Mouse (Mus musculus) liver, postnatal 0 days (tissue): ENCODE measurements around the gene Pstpip1. TPM values are rescaled to one million over a fixed set of nuclear protein-coding genes. Genes with fewer than 3 reads are reported as not detected.

Experiments
- ATAC-seq: fragments of 200-750 bp; cut with Nextera tagmentation; 2 replicates; pipeline ENCODE4 v1.8.0; 2017; ENCODE audit warnings: mild to moderate bottlenecking, moderate library complexity
- DNase-seq: peaks from one replicate; pipeline ENCODE4 v3.0.0-alpha.2; 2016
- H3K27ac ChIP-seq: fragments of 300-500 bp; sonication (generic); 2 replicates; pipeline ENCODE4 v1.5.1; 2014; ENCODE audit warnings: antibody characterized with exemption, moderate library complexity, mild to moderate bottlenecking, low read depth
- H3K27me3 ChIP-seq: fragments of 300-500 bp; sonication (generic); 2 replicates; pipeline ENCODE4 v1.6.1; 2014; ENCODE audit warnings: low read length, control low read depth, mixed read lengths; ENCODE audit not compliant: insufficient read depth
- H3K36me3 ChIP-seq: fragments of 300-500 bp; sonication (generic); replicated peaks from 2 replicates; pipeline ENCODE4 v1.6.1; 2014; ENCODE audit warnings: mild to moderate bottlenecking, control low read depth, low read length, moderate library complexity, mixed read lengths; ENCODE audit not compliant: insufficient read depth
- H3K4me1 ChIP-seq: fragments of 300-500 bp; sonication (generic); 2 replicates; pipeline ENCODE4 v1.6.1; 2014; ENCODE audit warnings: antibody characterized with exemption, mild to moderate bottlenecking, control low read depth; ENCODE audit not compliant: insufficient read depth
- H3K4me2 ChIP-seq: fragments of 300-500 bp; sonication (generic); 2 replicates; pipeline ENCODE4 v1.6.1; 2014; ENCODE audit warnings: low read depth, mild to moderate bottlenecking, low read length, moderate library complexity, mixed read lengths
- H3K4me3 ChIP-seq: fragments of 300-500 bp; sonication (generic); 2 replicates; pipeline ENCODE4 v1.5.1; 2014; ENCODE audit warnings: low read depth, low read length
- H3K9ac ChIP-seq: fragments of 300-500 bp; sonication (generic); replicated peaks from 2 replicates; pipeline ENCODE4 v1.6.1; 2014; ENCODE audit warnings: mild to moderate bottlenecking, moderate library complexity
- H3K9me3 ChIP-seq: fragments of 300-500 bp; sonication (generic); 2 replicates; pipeline ENCODE4 v1.6.1; 2016; ENCODE audit warnings: mild to moderate bottlenecking, control low read depth, low read length, mixed read lengths
- CTCF ChIP-seq: sonication (generic); IDR thresholded peaks from 2 replicates; pipeline ENCODE4 v1.5.1; 2016; ENCODE audit warnings: antibody characterized with exemption, low read depth
- EP300 ChIP-seq: IDR thresholded peaks from 2 replicates; pipeline ENCODE4 v1.6.1; 2016; ENCODE audit warnings: antibody characterized with exemption, low read depth, mild to moderate bottlenecking
- WGBS: fragments of 180-500 bp; shearing (Covaris S2); extraction: QIAGEN DNeasy Blood & Tissue Kit; methylation state at CpG from one replicate; pipeline ENCODE4 v1.1.7; 2014; ENCODE audit not compliant: insufficient replicate concordance; 5-methylcytosine and 5-hydroxymethylcytosine counted together
- polyA plus RNA-seq: library from polyadenylated mRNA; unstranded; fragments of >200 nt; fragmentation: Nextera tagmentation; extraction: Ambion mirVana; gene quantifications from 2 replicates; pipeline ENCODE4 v1.2.1, GENCODE M21; 2015

The Pstpip1 gene
- polyA plus RNA-seq, 1 experiment from 2014 or later, result 5.5 TPM

DNA sequence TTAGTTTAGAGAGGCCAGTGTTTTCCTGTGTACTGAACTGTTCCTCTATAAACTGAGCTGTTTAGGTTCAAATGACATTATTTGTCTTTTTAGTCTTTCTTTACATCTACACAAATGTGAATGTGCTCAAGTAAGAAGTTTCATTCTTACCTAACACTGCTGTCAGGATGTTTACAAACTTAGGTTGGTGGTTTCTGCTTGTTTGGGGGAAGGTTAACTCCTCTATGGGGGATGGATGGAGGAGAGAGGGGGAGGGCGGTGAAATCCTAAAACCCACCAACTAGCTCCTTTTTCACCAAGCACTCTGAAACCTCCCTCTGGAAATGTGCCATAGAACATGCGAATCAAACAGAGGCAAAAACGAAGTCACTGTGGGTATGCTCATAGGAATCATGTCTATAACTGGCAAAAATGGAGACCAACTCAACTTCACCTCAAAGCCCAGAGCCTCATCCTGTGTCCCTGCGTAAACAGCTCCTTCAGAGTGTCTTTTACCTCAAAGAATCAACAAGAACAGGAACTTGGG, 62.8 kb downstream of the Pstpip1 start:
- no peak overlapping the region for H3K4me3 ChIP-seq
- H3K27me3 ChIP-seq, result no peaks in the 10 kb centered on the region
- no peak for ATAC-seq
- no peak for DNase-seq
- H3K9me3 ChIP-seq, result 0 out of 2 replicates have a peak, but pooled peaks cover 2% of the 10 kb centered on the region
- TF ChIP-seq EP300, result no peak
- TF ChIP-seq CTCF, result no peak
- H3K27ac ChIP-seq, result no peak overlapping the region
- no peak overlapping the region for H3K9ac ChIP-seq
- no peaks in the 10 kb centered on the region for H3K36me3 ChIP-seq
- WGBS, result 72% methylated on average over 4 of the region's 4 CpGs
- no peaks in the 10 kb centered on the region for H3K4me1 ChIP-seq
- no peak overlapping the region for H3K4me2 ChIP-seq

- no peak for TF ChIP-seq CTCF
- TF ChIP-seq EP300, result no peak
- Histone ChIP-seq H3K4me2 (no peak overlapping the region), H3K36me3 (no peaks in the 10 kb centered on the region), H3K27ac (no peak overlapping the region), H3K27me3 (no peaks in the 10 kb centered on the region), H3K4me3 (no peak overlapping the region), H3K9ac (no peak overlapping the region), H3K9me3 (0 out of 2 replicates have a peak, but pooled peaks cover 2% of the 10 kb centered on the region), H3K4me1 (no peaks in the 10 kb centered on the region)
- DNase-seq (no peak), ATAC-seq (no peak)
- 81% methylated on average over 5 of the region's 5 CpGs for WGBS
Measured at GRCm38 (mm10) chr9:56154572-56154971, 64.8 kb downstream of the Pstpip1 start.

DNA sequence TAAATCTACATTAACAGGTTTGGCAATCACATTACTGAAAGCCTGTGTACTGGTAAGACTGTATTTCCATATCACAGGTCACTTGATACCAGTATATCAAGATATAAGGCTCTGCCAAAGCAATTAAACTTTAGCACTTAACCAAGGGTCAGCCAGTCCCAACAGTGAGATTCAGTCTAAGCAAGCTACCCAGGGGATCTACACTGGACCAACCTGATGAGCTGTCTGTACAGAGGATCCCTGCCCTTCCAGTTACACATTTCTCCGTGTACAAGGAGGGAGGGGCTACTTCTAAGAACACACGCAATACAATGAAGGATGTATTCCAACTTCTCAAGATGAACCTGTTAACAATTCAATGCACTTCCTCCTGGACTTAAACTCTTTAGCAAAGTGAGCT, 68.3 kb downstream of the Pstpip1 start:
- Histone ChIP-seq H3K27ac (no peak overlapping the region), H3K9ac (no peak overlapping the region), H3K36me3 (no peaks in the 10 kb centered on the region), H3K9me3 (no peaks in the 10 kb centered on the region), H3K27me3 (peaks cover 3% of the 10 kb centered on the region; the same call in 1 of the 2 replicates), H3K4me1 (peaks cover 2% of the 10 kb centered on the region; the same call in 1 of the 2 replicates), H3K4me3 (no peak overlapping the region), H3K4me2 (no peak overlapping the region)
- ATAC-seq, result no peak
- no peak for DNase-seq
- TF ChIP-seq EP300, result no peak
- no peak for TF ChIP-seq CTCF
- WGBS, result 64% methylated on average over 2 of the region's 2 CpGs

- Histone ChIP-seq H3K36me3 (no peaks in the 10 kb centered on the region), H3K4me1 (peaks cover 2% of the 10 kb centered on the region; the same call in 1 of the 2 replicates), H3K9ac (no peak overlapping the region), H3K4me2 (peak overlapping the region; percentile 95; the same call in 1 of the 2 replicates), H3K4me3 (no peak overlapping the region), H3K9me3 (no peaks in the 10 kb centered on the region), H3K27me3 (peaks cover 3% of the 10 kb centered on the region; the same call in 1 of the 2 replicates), H3K27ac (no peak overlapping the region)
- TF ChIP-seq EP300, result no peak
- no peak for TF ChIP-seq CTCF
- 57% methylated on average over 2 of the region's 2 CpGs for WGBS
- no peak for DNase-seq
- ATAC-seq, result no peak
Measured at GRCm38 (mm10) chr9:56159456-56159855, 69.7 kb downstream of the Pstpip1 start.

DNA sequence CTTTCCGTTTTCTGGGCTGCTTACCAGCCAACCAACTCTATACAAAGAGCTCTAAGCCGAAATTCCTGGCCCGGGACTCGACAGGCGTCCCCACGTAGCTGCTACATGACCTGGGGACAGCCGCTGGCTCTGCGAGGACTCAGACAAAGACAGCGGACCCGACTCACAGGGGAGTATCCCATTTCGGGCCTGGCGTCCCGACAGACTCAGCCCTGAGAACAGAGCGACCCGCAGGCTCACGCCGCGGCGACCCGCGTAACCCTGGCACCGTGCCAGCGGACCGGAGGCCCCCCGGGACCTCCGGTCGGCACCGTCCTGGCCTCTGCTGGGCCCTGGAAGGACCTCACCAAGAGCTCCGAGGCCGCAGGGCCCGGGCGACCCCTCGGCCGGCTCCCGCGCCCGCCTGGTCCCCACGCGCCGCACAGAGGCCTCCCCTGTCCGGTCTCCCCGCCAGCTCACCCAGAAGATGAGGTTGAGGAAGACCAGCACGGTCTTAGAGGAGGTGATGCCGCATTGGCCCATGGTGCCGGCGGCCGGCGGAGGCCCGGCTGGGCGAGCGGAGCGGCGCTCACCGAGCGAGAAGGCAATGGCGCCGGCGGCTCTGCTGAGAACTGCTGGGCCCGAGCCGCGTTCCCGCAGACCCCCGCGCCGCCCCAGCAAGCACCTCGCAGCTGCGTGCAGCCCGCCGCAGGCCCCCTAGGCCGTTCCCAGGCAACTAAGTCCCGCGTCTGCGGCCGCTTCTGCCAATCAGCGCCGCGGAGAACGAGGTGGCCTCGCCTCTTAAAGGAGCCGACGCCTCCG, 70.8 kb downstream of the Pstpip1 start:
- Histone ChIP-seq H3K27ac (peak overlapping the region; percentile 44), H3K4me2 (peak overlapping the region; percentile 95), H3K36me3 (no peaks in the 10 kb centered on the region), H3K9me3 (no peaks in the 10 kb centered on the region), H3K4me1 (peaks cover 3% of the 10 kb centered on the region; the same call in 1 of the 2 replicates), H3K27me3 (peaks cover 3% of the 10 kb centered on the region; the same call in 1 of the 2 replicates), H3K9ac (peak overlapping the region; percentile 85), H3K4me3 (peak overlapping the region; percentile 76)
- WGBS, result under 1% methylated on average over 66 of the region's 82 CpGs
- no peak for TF ChIP-seq CTCF
- TF ChIP-seq EP300, result no peak
- DNase-seq (peak; percentile 82), ATAC-seq (peak; percentile 93)

GRCm38 (mm10) chr9:56165377-56165776, 75.6 kb downstream of the Pstpip1 start, which contains the start of gene Tspan3:
TSS of gene Tspan3 (minus strand) at chr9:56165477.
- TF ChIP-seq CTCF, result no peak
- TF ChIP-seq EP300, result no peak
- WGBS, result 76% methylated on average over 6 of the region's 6 CpGs
- no peak within 1 kb of the TSS for H3K27ac ChIP-seq
- H3K9ac ChIP-seq, result no peak within 1 kb of the TSS
- no peak within 1 kb of the TSS for H3K4me3 ChIP-seq
- ATAC-seq (no peak), DNase-seq (no peak)
- H3K27me3 ChIP-seq, result peaks cover 3% of the 10 kb centered on the region; the same call in 1 of the 2 replicates
- H3K9me3 ChIP-seq, result no peaks in the 10 kb centered on the region
- H3K4me1 ChIP-seq, result peaks cover 4% of the 10 kb centered on the region; the same call in 1 of the 2 replicates
- H3K36me3 ChIP-seq, result no peaks in the 10 kb centered on the region
- no peak within 1 kb of the TSS for H3K4me2 ChIP-seq
